Mouse (Mus musculus): ENCODE measurements at regions not wholly inside any gene's neighbourhood (a gene's known extent, or its start where the extent isn't known, plus 50 kb on each side); places are given as distances from the start of the nearest gene placed in this dataset.

- DNase-seq = no peak
Measured at GRCm38 (mm10) chr3:147444005-147444763, 592.0 kb downstream of the Ttll7 start.

- no peak for DNase-seq
Measured at GRCm38 (mm10) chr3:147445066-147445844, 593.1 kb downstream of the Ttll7 start.

GRCm38 (mm10) chr3:147445884-147446283 lies 593.7 kb downstream of the Ttll7 start:
- DNase-seq = no peak

DNA sequence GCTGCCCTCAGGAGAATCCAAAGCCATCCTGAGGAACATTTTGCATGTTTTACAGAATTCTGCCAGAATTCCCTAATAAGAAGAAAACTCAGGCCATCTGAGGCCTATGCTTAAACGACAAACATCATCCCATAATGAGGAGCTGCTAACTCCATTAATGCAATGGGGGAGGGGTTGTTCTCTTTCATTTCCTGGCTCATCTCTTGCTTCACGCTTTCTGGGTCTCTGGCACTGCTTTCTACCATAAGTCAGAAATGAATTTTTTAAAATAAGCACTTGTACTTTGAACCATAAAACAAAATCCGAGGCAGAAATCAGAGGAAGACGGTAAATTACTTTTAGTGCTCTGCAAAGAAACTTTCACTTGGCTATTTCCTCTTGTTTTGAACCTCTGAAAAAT lies 600.0 kb downstream of the Ttll7 start:
- no peak for DNase-seq

- DNase-seq = no peak
Measured at GRCm38 (mm10) chr3:147455383-147455782, 603.2 kb downstream of the Ttll7 start.

DNA sequence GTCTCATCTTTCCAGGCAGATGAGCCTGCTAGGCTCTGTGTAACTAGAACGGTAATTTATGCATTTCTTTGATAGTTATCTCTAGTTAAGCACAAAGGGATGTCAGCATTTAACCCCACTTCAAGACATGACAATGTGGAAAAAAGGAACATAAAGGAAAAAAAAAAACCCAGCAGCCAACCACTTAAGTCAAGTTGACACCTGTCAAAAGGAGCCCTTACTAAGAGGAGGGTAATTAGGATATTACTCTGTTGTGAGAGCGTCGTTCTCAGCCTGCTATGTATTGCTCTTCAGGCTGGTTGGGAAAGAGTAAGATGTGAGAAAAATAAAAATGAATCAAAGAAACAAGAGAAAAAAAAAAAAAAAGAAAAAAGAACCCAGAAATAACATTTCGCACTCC lies 604.1 kb downstream of the Ttll7 start:
- DNase-seq = no peak

DNA sequence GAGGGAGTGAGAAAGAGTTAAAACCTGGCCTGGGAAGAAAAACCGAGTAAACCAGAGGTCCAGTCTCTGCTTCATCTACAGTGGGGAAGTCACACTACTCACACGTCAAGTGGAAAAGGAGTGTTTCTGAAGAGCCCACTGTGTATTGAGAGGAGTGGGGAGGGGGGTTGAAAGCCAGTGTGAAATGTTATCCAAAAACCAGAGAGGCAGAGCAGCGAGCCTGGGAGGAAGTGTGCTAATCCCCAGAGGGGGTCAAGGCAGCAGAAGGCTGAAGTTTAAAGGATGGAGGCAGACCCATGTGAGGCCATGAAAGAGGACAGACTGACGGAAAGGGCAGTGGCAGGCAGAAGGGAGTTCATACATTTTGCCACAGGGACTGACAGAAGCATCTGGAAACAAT lies 605.9 kb downstream of the Ttll7 start:
- DNase-seq = no peak

DNA sequence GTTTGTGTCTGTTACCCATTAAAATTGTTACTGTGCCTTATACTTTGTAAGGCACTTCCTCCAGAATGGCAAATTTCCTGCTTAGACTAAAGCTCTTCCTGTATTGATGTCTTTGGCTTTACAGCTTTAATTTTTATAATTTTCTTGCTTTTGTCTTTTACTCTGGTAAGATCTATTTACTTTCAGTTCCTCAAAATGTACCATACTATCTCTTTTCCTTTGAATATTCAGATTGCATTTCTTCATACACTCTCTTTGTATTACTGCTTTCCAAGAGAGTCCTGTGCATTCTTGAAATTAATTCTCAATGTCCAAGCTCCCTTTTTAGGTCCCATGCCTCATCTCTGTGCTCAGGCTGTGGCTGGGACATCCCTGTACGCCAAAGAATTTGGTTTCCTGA lies 627.7 kb downstream of the Ttll7 start:
- no peak for DNase-seq
